Mouse (Mus musculus) liver, adult 2 months (tissue): ENCODE measurements around the gene Fip1l1. TPM values are rescaled to one million over a fixed set of nuclear protein-coding genes. Genes with fewer than 3 reads are reported as not detected.

Experiments
- DNase-seq: peaks from one replicate; pipeline ENCODE4 v3.0.0-alpha.2; 2011; ENCODE audit warnings: low read depth, low spot score; ENCODE audit errors: extremely low read depth
- H3K27ac ChIP-seq: fragments of 200-500 bp; replicated peaks from 2 replicates; pipeline ENCODE4 v1.5.1; 2012; ENCODE audit warnings: low read depth, mild to moderate bottlenecking, control low read depth, inconsistent platforms, low read length; ENCODE audit not compliant: insufficient read depth
- H3K27me3 ChIP-seq: fragments of 200-500 bp; 2 replicates; pipeline ENCODE4 v1.6.1; 2012; ENCODE audit warnings: mild to moderate bottlenecking, moderate library complexity, low read length, inconsistent platforms; ENCODE audit not compliant: control insufficient read depth, insufficient read depth
- H3K36me3 ChIP-seq: fragments of 200-500 bp; 2 replicates; pipeline ENCODE4 v1.6.1; 2012; ENCODE audit warnings: low read length, inconsistent platforms; ENCODE audit not compliant: control insufficient read depth, insufficient read depth
- H3K4me1 ChIP-seq: fragments of 200-500 bp; 2 replicates; pipeline ENCODE4 v1.6.1; 2011; ENCODE audit warnings: low read length; ENCODE audit not compliant: control insufficient read depth, insufficient read depth
- H3K4me3 ChIP-seq: fragments of 200-500 bp; 2 replicates; pipeline ENCODE4 v1.5.1; 2011; ENCODE audit warnings: low read depth, mild to moderate bottlenecking, control low read depth, low read length, moderate library complexity; ENCODE audit not compliant: insufficient read depth
- H3K79me2 ChIP-seq: fragments of 200-500 bp; 2 replicates; pipeline ENCODE4 v1.6.1; 2012; ENCODE audit warnings: inconsistent platforms, mild to moderate bottlenecking, low read length, moderate library complexity; ENCODE audit not compliant: control insufficient read depth, insufficient read depth
- H3K9ac ChIP-seq: fragments of 200-500 bp; 2 replicates; pipeline ENCODE4 v1.6.1; 2012; ENCODE audit warnings: low read depth, mild to moderate bottlenecking, control low read depth, inconsistent platforms, low read length
- CTCF ChIP-seq: fragments of 200-500 bp; IDR thresholded peaks from 2 replicates; pipeline ENCODE4 v1.5.1; 2011; ENCODE audit warnings: low read depth, low read length, control low read depth
- POLR2A ChIP-seq: fragments of 200-500 bp; IDR thresholded peaks from 2 replicates; pipeline ENCODE4 v1.6.1; 2011; ENCODE audit warnings: low read length, control low read depth; ENCODE audit not compliant: insufficient read depth; ENCODE audit errors: extremely low read depth
- WGBS: fragments of 180-500 bp; shearing (Covaris S2); methylation state at CpG from one replicate; pipeline ENCODE4 v1.1.7; 2018; 5-methylcytosine and 5-hydroxymethylcytosine counted together
- polyA plus RNA-seq: library from polyadenylated mRNA; depleted of rRNA; stranded (reverse); fragments of >200 nt; gene quantifications from 2 replicates; pipeline ENCODE4 v1.2.3, GENCODE M21; 2012
- total RNA-seq: library from RNA; depleted of rRNA; stranded (reverse); fragments of >200 nt; gene quantifications from 2 replicates; pipeline ENCODE4 v1.2.3, GENCODE M21; 2014

Gene Fip1l1
- total and polyA plus RNA-seq, 2 experiments: 13.7 to 21.9 TPM

DNA sequence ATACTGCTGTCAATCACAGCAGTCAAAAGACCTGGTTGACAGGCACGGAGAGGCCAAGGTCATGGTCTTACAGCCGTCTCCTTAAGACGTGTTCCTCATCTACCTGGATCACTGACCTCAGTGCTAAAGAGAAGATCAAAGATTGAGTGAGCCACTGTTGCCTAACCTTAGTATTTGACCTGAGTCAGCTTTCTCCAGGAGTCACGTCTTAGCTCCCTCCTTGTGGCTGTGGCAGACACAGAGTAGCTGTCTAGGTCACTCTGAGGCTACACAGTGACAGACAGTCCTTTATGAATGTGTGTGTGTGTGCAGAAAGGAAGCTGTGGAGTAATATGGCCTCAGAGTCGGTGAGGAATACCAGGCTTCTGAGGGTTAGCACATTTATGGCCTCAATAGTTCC, 89.1 kb downstream of the Fip1l1 start:
- no peak overlapping the region for H3K4me3 ChIP-seq
- H3K79me2 ChIP-seq: no peaks in the 10 kb centered on the region
- DNase-seq: peak; percentile 12
- no peaks in the 10 kb centered on the region for H3K27me3 ChIP-seq
- no peaks in the 10 kb centered on the region for H3K36me3 ChIP-seq
- 30% methylated on average over 5 of the region's 5 CpGs for WGBS
- no peak overlapping the region for H3K9ac ChIP-seq
- peaks cover 5% of the 10 kb centered on the region for H3K4me1 ChIP-seq
- TF ChIP-seq CTCF (no peak), POLR2A (no peak)
- no peak overlapping the region for H3K27ac ChIP-seq

DNA sequence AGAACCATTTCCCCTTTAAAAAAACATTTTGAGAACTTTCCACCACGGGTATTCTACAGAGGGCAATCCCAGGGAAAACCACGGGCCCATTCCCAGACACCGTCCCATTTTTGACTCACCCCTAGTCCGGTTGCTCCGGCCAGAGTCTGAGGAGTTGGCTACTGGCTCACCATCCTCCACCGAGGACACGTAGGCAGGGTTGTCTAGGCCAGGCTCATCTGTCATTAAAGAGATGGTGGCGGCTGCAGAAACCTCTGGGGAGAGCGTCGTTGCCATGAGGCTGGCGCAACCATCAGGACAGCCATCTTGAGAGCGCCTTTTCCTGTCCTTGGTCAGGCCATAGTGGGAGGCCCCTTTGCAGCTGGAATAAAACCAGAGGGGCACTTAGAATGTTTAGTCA, 92.8 kb downstream of the Fip1l1 start:
- no peaks in the 10 kb centered on the region for H3K27me3 ChIP-seq
- no peaks in the 10 kb centered on the region for H3K79me2 ChIP-seq
- no peaks in the 10 kb centered on the region for H3K36me3 ChIP-seq
- no peak for TF ChIP-seq POLR2A
- H3K27ac ChIP-seq: no peak overlapping the region
- H3K9ac ChIP-seq: no peak overlapping the region
- peaks cover 5% of the 10 kb centered on the region for H3K4me1 ChIP-seq
- no peak for DNase-seq
- H3K4me3 ChIP-seq: no peak overlapping the region
- 91% methylated on average over 12 of the region's 12 CpGs for WGBS

- H3K36me3 ChIP-seq: no peaks in the 10 kb centered on the region
- no peak for DNase-seq
- WGBS: 71% methylated on average over 17 of the region's 17 CpGs
- H3K27ac ChIP-seq: no peak overlapping the region
- H3K79me2 ChIP-seq: no peaks in the 10 kb centered on the region
- no peaks in the 10 kb centered on the region for H3K27me3 ChIP-seq
- no peaks in the 10 kb centered on the region for H3K4me1 ChIP-seq
- H3K4me3 ChIP-seq: no peak overlapping the region
- TF ChIP-seq CTCF: no peak
- no peak for TF ChIP-seq POLR2A
- no peak overlapping the region for H3K9ac ChIP-seq
These were observed 97.3 kb downstream of the Fip1l1 start for GRCm38 (mm10) chr5:74632369-74633114.

- TF ChIP-seq POLR2A (no peak), CTCF (no peak)
- Histone ChIP-seq H3K4me3 (no peak overlapping the region), H3K27ac (no peak overlapping the region), H3K4me1 (no peaks in the 10 kb centered on the region), H3K9ac (no peak overlapping the region), H3K36me3 (no peaks in the 10 kb centered on the region), H3K79me2 (no peaks in the 10 kb centered on the region), H3K27me3 (no peaks in the 10 kb centered on the region)
- DNase-seq: no peak
- WGBS: 94% methylated on average over 6 of the region's 6 CpGs
These were observed 98.2 kb downstream of the Fip1l1 start for GRCm38 (mm10) chr5:74633453-74633852.

DNA sequence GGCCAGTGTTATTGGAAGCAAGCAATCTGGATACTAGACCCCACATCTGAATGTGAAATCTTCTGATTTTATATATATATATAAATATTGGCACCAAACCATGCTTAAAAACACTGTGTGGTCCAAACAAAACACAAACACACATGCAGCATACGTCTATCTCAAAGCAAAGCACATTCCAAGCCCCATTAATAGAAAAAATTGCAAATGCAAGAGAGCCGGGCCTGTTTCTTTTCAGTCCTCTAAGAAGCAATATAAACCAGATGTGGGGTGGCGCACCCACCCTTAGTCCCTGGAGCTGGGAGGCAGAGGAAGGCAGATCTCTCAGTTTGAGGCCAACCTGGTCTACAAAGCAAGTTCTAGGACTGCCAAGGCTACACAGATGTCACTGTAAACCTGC, 99.1 kb downstream of the Fip1l1 start:
- Histone ChIP-seq H3K4me3 (no peak overlapping the region), H3K79me2 (no peaks in the 10 kb centered on the region), H3K9ac (no peak overlapping the region), H3K27ac (no peak overlapping the region), H3K4me1 (no peaks in the 10 kb centered on the region), H3K27me3 (no peaks in the 10 kb centered on the region), H3K36me3 (no peaks in the 10 kb centered on the region)
- no peak for TF ChIP-seq POLR2A
- TF ChIP-seq CTCF: no peak
- 86% methylated on average over 3 of the region's 3 CpGs for WGBS
- no peak for DNase-seq

- no peak for DNase-seq
- 96% methylated on average over 6 of the region's 6 CpGs for WGBS
- Histone ChIP-seq H3K79me2 (no peaks in the 10 kb centered on the region), H3K4me3 (no peak overlapping the region), H3K27me3 (no peaks in the 10 kb centered on the region), H3K4me1 (peaks cover 13% of the 10 kb centered on the region), H3K27ac (no peak overlapping the region), H3K9ac (no peak overlapping the region), H3K36me3 (no peaks in the 10 kb centered on the region)
- no peak for TF ChIP-seq CTCF
- TF ChIP-seq POLR2A: no peak
These were observed 104.3 kb downstream of the Fip1l1 start for GRCm38 (mm10) chr5:74639516-74639915.
